Mouse (Mus musculus): ENCODE data around the gene Rps6ka4. TPM values are rescaled to one million over a fixed set of nuclear protein-coding genes. Genes with fewer than 3 reads are reported as not detected.

The Rps6ka4 gene
- total RNA-seq, 1 experiment = 11.5 TPM

DNA sequence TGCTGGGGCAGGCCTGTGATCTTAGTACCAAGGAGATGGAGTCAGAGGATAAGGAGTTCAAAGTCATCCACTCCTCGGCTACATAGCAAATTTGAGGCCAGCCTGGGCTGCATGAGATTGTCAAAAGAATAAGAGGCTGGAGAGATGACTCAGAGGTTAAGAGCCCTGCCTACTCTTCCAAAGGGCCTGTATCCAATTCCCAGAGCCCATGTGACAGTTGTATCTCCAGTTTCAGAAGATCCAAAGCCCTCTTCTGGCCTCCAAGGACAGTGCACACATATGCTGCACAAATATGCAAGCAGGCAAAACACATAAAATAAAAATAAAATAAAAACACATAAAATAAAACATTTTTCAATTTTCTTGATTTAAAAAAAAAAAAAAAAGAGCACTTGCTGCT lies 33.8 kb upstream of the Rps6ka4 start:
- Histone ChIP-seq H3K4me1 (ENCODE audit: control insufficient read depth in 2 of 2, insufficient read depth in 2 of 2, low read length in 2 of 2, poor library complexity in 1 of 2) (peaks cover under 1 to 2% of the 10 kb centered on the region in 2 experiments; a peak in 1 of 4 replicates), H3K36me3 (ENCODE audit: control insufficient read depth, insufficient read depth, low read length, poor library complexity, severe bottlenecking) (no peaks in the 10 kb centered on the region), H3K9me3 (ENCODE audit: control insufficient read depth, insufficient read depth, low read depth, low read length) (no peaks in the 10 kb centered on the region), H3K9ac (ENCODE audit: insufficient read depth, low read depth, low read length, poor library complexity, severe bottlenecking) (no peak overlapping the region), H3K27ac (ENCODE audit: insufficient read depth, low read depth, low read length, poor library complexity, severe bottlenecking) (no peak overlapping the region), H3K4me3 (ENCODE audit: insufficient read depth in 1 of 2, low read depth in 1 of 2, low read length in 2 of 2, poor library complexity in 1 of 2, severe bottlenecking in 1 of 2) (no peak overlapping the region)
- in situ Hi-C loops (cut with MboI; ENCODE audit: low sequenced_read_pairs in 2 of 2, unreplicated experiment in 2 of 2) = no loop called here
- no peak for DNase-seq (ENCODE audit: low read depth, low spot score)
- TF ChIP-seq MAFK (IDR thresholded peaks at IDR 0.05; ENCODE audit: insufficient read depth, low read depth, low read length) = no peak
- no peak for TF ChIP-seq CHD2 (IDR thresholded peaks at IDR 0.05; ENCODE audit: low read depth, low read length)
- TF ChIP-seq ZC3H11A (IDR thresholded peaks at IDR 0.05; ENCODE audit: borderline replicate concordance, low read depth, low read length) = no peak
- TF ChIP-seq ZNF384 (IDR thresholded peaks at IDR 0.05; ENCODE audit: low read depth, low read length) = no peak
- TF ChIP-seq HCFC1 (IDR thresholded peaks at IDR 0.05; ENCODE audit: borderline replicate concordance, insufficient read depth, low read length) = no peak

DNA sequence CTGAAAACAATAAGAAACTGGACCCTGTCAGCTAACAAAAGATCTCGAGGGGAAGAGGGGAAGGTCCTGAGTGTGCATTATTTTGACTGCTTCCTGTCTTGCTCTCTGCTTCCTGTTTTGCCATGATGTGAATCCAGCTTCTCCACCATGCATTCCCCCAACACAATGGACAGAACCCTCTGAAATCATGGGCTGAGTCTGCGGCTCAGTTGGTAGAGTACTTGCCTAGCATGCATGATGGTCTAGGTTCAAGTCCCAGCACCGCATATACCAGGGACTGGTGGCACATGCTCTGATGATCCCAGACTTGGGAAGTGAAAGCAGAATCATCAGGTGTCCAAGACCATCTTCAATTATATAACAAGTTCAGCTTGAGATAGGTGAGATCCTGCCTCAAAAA lies 32.3 kb upstream of the Rps6ka4 start:
- in situ Hi-C loops (cut with MboI; ENCODE audit: low sequenced_read_pairs in 2 of 2, unreplicated experiment in 2 of 2) = no loop called here
- H3K9me3 ChIP-seq (ENCODE audit: control insufficient read depth, insufficient read depth, low read depth, low read length) = no peaks in the 10 kb centered on the region
- no peak for DNase-seq (ENCODE audit: low read depth, low spot score)
- no peak overlapping the region for H3K9ac ChIP-seq (ENCODE audit: insufficient read depth, low read depth, low read length, poor library complexity, severe bottlenecking)
- TF ChIP-seq HCFC1 (IDR thresholded peaks at IDR 0.05; ENCODE audit: borderline replicate concordance, insufficient read depth, low read length) (no peak), CHD2 (IDR thresholded peaks at IDR 0.05; ENCODE audit: low read depth, low read length) (no peak), MAFK (IDR thresholded peaks at IDR 0.05; ENCODE audit: insufficient read depth, low read depth, low read length) (no peak), ZNF384 (IDR thresholded peaks at IDR 0.05; ENCODE audit: low read depth, low read length) (no peak), ZC3H11A (IDR thresholded peaks at IDR 0.05; ENCODE audit: borderline replicate concordance, low read depth, low read length) (no peak)
- no peaks in the 10 kb centered on the region for H3K36me3 ChIP-seq (ENCODE audit: control insufficient read depth, insufficient read depth, low read length, poor library complexity, severe bottlenecking)
- peaks cover 2% of the 10 kb centered on the region in 2 experiments; a peak in 1 of 4 replicates for H3K4me1 ChIP-seq (ENCODE audit: control insufficient read depth in 2 of 2, insufficient read depth in 2 of 2, low read length in 2 of 2, poor library complexity in 1 of 2)
- no peak overlapping the region for H3K27ac ChIP-seq (ENCODE audit: insufficient read depth, low read depth, low read length, poor library complexity, severe bottlenecking)
- H3K4me3 ChIP-seq (ENCODE audit: insufficient read depth in 1 of 2, low read depth in 1 of 2, low read length in 2 of 2, poor library complexity in 1 of 2, severe bottlenecking in 1 of 2) = no peak overlapping the region

DNA sequence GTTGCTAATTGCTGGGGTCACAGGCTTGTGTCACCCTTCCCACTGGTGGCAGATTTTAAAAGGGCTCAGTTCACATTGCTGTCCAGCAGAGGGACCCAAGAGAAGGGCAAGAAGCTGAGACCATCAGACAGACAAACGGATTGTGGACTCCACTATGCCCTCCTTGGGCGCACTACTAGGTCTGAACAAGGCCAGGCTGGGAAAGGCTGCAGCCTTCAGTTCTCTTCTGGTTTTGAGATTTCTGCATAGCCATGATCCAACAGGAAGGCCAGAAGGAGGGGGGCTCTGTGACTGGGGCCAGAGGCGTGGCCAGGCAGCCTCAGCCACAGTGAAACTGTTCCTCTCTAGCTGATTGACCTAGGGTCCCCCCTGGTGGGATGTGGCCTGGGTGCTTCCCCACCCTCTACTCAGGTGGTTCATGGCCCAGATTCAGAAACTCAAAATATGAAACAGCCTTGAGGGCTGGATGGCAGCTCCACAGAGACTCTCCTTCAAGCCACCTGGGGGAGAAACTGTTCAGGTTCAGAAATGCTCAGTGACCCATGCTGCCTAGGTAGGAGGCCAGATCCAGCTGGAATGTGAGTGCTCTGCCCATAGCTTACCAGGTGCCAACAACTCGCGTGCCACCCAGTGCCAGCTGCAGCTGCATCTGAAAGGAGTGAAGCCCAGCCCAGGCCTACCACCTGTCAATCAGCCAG lies 31.3 kb upstream of the Rps6ka4 start:
- no peak overlapping the region for H3K27ac ChIP-seq (ENCODE audit: insufficient read depth, low read depth, low read length, poor library complexity, severe bottlenecking)
- peaks cover 2% of the 10 kb centered on the region in 2 experiments; a peak in 1 of 4 replicates for H3K4me1 ChIP-seq (ENCODE audit: control insufficient read depth in 2 of 2, insufficient read depth in 2 of 2, low read length in 2 of 2, poor library complexity in 1 of 2)
- no peak for TF ChIP-seq MAFK (IDR thresholded peaks at IDR 0.05; ENCODE audit: insufficient read depth, low read depth, low read length)
- TF ChIP-seq ZC3H11A (IDR thresholded peaks at IDR 0.05; ENCODE audit: borderline replicate concordance, low read depth, low read length) = peak; percentile 24; the same call in 1 of the 2 replicates
- H3K4me3 ChIP-seq (ENCODE audit: insufficient read depth in 1 of 2, low read depth in 1 of 2, low read length in 2 of 2, poor library complexity in 1 of 2, severe bottlenecking in 1 of 2) = no peak overlapping the region
- H3K9ac ChIP-seq (ENCODE audit: insufficient read depth, low read depth, low read length, poor library complexity, severe bottlenecking) = no peak overlapping the region
- no peaks in the 10 kb centered on the region for H3K9me3 ChIP-seq (ENCODE audit: control insufficient read depth, insufficient read depth, low read depth, low read length)
- no peak for DNase-seq (ENCODE audit: low read depth, low spot score)
- no peaks in the 10 kb centered on the region for H3K36me3 ChIP-seq (ENCODE audit: control insufficient read depth, insufficient read depth, low read length, poor library complexity, severe bottlenecking)
- in situ Hi-C loops (cut with MboI; ENCODE audit: low sequenced_read_pairs in 2 of 2, unreplicated experiment in 2 of 2) = no loop called here

DNA sequence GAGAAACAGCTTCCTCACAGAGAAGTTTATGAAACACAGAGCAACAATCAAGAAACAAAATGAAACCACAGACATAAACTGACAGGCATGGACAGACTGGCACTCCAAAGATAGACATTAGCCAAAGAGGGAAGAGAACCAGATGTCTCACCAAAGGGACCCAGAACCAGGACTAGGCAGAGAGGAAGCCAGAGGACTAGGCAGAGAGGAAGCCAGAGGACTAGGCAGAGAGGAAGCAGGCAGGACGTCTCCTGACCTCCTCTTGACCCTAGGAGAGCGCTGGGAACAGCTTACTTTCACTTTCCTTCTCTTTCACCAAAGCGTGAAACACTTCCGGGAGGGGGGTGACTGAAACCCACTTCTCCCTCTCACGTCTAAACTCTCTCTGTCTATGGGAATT lies 28.9 kb upstream of the Rps6ka4 start:
- H3K27ac ChIP-seq (ENCODE audit: insufficient read depth, low read depth, low read length, poor library complexity, severe bottlenecking) = no peak overlapping the region
- no peak overlapping the region; the same call in 1 of the 2 replicates for H3K9ac ChIP-seq (ENCODE audit: insufficient read depth, low read depth, low read length, poor library complexity, severe bottlenecking)
- H3K4me3 ChIP-seq (ENCODE audit: insufficient read depth in 1 of 2, low read depth in 1 of 2, low read length in 2 of 2, poor library complexity in 1 of 2, severe bottlenecking in 1 of 2) = no peak overlapping the region
- TF ChIP-seq ZNF384 (IDR thresholded peaks at IDR 0.05; ENCODE audit: low read depth, low read length) = no peak
- TF ChIP-seq ZC3H11A (IDR thresholded peaks at IDR 0.05; ENCODE audit: borderline replicate concordance, low read depth, low read length) = no peak
- no peaks in the 10 kb centered on the region for H3K36me3 ChIP-seq (ENCODE audit: control insufficient read depth, insufficient read depth, low read length, poor library complexity, severe bottlenecking)
- in situ Hi-C loops (cut with MboI; ENCODE audit: low sequenced_read_pairs in 2 of 2, unreplicated experiment in 2 of 2) = no loop called here
- H3K4me1 ChIP-seq (ENCODE audit: control insufficient read depth in 2 of 2, insufficient read depth in 2 of 2, low read length in 2 of 2, poor library complexity in 1 of 2) = peaks cover 2% of the 10 kb centered on the region in 2 experiments; a peak in 1 of 4 replicates
- DNase-seq (ENCODE audit: low read depth, low spot score) = no peak
- H3K9me3 ChIP-seq (ENCODE audit: control insufficient read depth, insufficient read depth, low read depth, low read length) = no peaks in the 10 kb centered on the region

DNA sequence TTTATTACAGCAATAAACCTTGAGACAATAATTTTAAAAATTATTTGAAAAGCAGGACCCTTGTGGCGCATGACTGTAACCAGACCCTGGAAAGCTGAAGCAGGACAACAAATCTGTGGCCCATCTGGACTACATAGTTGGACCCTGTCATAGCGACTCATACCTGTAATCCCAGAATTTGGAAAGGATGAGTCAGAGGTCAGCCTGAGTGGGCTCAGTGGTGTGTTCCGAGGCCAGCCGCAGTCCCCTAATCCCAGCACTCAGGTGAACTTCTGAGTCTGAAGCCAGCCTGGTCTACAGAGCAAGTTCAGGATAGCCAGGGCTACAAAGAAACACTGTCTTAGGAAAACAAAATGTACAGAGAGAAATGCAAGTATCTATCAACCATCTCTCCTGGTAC lies 21.0 kb upstream of the Rps6ka4 start:
- no peak overlapping the region for H3K4me3 ChIP-seq (ENCODE audit: insufficient read depth in 1 of 2, low read depth in 1 of 2, low read length in 2 of 2, poor library complexity in 1 of 2, severe bottlenecking in 1 of 2)
- H3K36me3 ChIP-seq (ENCODE audit: control insufficient read depth, insufficient read depth, low read length, poor library complexity, severe bottlenecking) = no peaks in the 10 kb centered on the region
- H3K27ac ChIP-seq (ENCODE audit: insufficient read depth, low read depth, low read length, poor library complexity, severe bottlenecking) = no peak overlapping the region
- no peak for TF ChIP-seq ZNF384 (IDR thresholded peaks at IDR 0.05; ENCODE audit: low read depth, low read length)
- TF ChIP-seq HCFC1 (IDR thresholded peaks at IDR 0.05; ENCODE audit: borderline replicate concordance, insufficient read depth, low read length) = no peak
- no peak for TF ChIP-seq ZC3H11A (IDR thresholded peaks at IDR 0.05; ENCODE audit: borderline replicate concordance, low read depth, low read length)
- no peak for TF ChIP-seq MAFK (IDR thresholded peaks at IDR 0.05; ENCODE audit: insufficient read depth, low read depth, low read length)
- TF ChIP-seq CHD2 (IDR thresholded peaks at IDR 0.05; ENCODE audit: low read depth, low read length) = no peak
- H3K9ac ChIP-seq (ENCODE audit: insufficient read depth, low read depth, low read length, poor library complexity, severe bottlenecking) = no peak overlapping the region
- no peaks in the 10 kb centered on the region for H3K9me3 ChIP-seq (ENCODE audit: control insufficient read depth, insufficient read depth, low read depth, low read length)
- DNase-seq (ENCODE audit: low read depth, low spot score) = no peak
- in situ Hi-C loops (cut with MboI; ENCODE audit: low sequenced_read_pairs in 2 of 2, unreplicated experiment in 2 of 2) = no loop called here
- H3K4me1 ChIP-seq (ENCODE audit: control insufficient read depth in 2 of 2, insufficient read depth in 2 of 2, low read length in 2 of 2, poor library complexity in 1 of 2) = no peaks in the 10 kb centered on the region; a peak in 1 of 4 replicates
